Mouse (Mus musculus): ENCODE results near the gene Mrc1.

The Mrc1 gene

DNA sequence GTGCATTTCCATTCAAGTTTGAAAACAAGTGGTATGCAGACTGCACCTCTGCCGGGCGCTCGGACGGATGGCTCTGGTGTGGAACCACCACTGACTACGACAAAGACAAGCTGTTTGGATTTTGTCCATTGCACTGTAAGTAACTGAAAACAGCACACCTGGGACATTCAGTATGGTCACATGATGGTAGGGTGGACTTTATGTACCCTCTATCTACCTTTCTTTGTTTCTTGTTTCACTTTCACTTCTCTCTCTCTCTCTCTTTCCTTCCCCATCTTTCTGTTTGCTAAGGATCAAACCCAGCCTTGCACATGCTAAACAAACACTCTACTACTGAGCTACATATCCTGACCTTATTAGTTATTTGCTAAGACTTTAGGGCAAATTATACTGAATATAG lies 15.0 kb downstream of the Mrc1 start:
- no peak for DNase-seq (ENCODE audit: low read depth, low spot score)

DNA sequence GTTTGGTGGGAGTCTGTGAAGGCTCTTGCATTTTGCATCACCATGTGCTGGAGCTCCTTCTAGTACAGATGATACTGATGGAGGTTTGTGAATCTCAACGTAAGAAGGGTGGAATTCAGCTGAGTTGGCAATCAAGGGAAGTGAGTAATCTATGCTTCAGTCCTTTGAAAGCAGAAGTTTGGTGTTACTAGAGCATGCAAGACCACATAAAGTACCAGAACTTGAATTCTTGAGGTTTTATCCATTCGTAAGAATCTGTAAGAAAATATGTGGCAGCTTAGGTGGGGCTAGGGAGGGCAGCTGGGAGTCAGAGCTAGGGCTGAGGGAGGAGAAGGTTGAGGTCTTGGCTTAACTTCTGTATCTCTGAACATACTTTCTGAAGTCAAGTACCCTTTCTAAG lies 15.5 kb downstream of the Mrc1 start:
- DNase-seq (ENCODE audit: low read depth, low spot score): no peak

DNA sequence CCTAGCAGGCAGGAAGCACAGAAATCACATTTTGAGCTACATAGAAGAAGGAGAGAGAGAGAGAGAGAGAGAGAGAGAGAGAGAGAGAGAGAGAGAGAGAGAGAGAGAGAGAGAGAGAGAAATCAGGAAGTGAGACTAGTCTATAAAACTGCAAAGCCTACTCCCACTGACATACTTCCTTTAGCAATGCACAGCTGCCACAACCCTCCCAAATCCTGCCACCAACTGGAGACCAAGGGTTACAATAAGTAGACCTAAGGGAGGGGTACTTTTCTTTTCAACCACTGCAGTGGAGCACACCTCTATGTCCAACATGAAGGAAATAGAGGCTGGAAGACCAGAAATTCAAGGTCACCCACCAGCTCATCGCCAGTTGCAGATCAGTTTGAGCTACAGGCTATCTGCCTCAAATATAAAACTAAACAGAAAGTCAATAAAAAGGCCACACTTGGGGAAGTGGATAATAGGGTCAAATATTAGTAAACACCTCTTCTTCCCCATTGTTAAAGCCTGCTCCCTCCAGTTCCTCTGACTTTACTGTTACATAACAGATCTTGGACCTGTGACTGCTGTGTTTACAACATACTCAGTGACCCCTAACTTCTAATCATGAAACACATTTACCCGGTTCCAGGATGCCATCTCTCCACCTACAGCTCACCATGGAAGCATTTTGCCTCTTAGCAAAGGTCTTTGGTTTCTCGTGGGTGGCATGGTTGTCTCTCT lies 20.8 kb downstream of the Mrc1 start:
- no peak for DNase-seq (ENCODE audit: low read depth, low spot score)

DNA sequence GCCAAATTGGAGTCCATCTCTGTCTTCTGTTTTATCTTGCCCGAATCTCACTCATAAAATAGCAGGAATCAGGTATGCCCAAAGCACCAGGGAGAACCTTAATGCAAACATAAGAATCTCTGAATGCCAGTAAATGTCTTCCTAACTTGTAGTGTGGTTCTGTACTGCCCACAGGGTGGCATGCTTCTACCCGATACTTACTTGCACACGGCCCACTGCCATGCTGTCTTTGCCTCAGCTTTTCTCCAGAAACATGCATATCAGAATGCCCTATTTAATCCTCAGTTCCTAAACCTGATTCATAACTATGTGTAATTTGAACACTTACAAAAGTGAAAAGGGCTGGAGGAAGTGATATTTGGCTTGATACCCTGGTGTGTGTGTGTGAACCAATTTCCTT lies 22.7 kb downstream of the Mrc1 start:
- DNase-seq (ENCODE audit: low read depth, low spot score): no peak

DNA sequence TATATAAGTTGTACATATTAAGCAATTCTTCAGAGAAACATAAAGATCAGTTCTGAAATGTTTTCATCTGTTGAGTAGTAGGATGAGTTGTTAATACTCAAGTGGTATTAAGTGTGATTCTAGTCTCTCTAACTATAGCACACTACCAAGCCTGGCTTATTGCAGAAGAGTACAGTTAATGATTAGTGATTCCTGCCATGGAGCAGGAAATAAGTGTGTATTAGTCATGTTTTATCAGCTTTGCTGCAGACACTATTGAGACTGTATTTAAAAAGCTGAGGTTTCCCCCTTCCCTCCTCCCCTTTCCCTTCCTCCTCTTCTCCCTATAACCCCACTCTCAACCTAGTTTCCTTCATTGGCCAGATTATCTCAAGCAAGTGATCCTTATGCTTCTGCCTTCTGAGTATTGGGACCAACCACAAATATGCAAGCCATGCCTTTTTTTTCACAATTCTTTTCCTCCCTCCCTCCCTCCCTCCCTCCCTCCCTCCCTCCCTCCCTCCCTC lies 29.2 kb downstream of the Mrc1 start:
- DNase-seq (ENCODE audit: low read depth, low spot score): no peak

DNA sequence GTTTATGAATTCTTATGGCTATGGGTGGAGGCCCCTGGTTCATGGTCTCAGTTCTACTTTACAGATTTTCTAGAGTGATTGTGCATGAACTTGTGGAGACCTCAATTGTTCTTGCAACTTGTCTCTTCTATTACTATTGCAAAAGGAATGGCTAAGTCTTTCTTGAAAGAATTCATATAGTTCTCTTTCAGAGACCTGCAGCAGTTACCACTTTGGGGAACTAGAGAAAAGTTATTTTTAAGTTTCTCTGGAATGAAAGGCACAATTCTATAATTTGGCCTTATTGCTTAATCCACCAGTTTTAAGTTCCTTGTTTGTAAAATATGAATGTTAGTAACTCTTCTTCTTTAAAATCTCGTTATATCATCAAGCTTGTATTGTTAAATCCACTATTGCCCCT lies 32.9 kb downstream of the Mrc1 start:
- DNase-seq (ENCODE audit: low read depth, low spot score): no peak

DNA sequence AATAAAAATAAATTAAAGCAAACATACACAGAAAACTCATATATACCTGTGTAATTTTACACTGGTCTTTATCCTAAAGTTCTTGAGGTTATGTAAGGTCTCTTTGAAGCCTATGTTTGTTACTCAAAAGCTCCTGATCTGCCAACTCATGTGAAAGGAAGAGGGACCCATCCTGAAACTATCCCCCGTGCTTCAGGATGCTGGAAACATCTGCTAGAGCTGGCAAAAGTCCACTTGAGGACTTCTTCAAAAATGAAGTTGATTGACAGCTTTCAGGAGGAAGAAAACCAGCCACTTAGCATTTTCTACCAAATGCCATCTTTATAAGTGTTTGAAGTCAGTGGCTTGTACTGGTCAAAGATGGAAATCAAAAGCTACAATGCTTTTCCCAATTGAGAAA lies 40.0 kb downstream of the Mrc1 start:
- DNase-seq (ENCODE audit: low read depth, low spot score): no peak

DNA sequence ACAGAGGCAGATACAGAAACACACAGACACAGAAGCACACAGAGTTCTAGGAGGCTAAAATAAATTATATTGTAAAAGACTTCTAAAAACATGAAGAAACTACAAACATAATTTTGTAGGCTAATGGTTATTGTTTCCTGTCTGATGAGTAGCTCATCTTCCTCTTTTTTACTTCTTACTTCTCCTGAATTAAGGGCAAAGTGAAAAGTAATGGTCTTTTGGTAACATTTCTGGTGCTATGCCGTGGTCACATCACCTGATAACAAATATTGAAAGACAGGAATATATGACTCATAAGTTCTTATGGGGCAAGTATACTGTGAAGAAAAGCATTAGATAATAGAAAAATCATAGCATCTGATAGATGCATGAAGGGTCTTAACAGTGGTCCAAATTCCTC lies 42.9 kb downstream of the Mrc1 start:
- DNase-seq (ENCODE audit: low read depth, low spot score): no peak

DNA sequence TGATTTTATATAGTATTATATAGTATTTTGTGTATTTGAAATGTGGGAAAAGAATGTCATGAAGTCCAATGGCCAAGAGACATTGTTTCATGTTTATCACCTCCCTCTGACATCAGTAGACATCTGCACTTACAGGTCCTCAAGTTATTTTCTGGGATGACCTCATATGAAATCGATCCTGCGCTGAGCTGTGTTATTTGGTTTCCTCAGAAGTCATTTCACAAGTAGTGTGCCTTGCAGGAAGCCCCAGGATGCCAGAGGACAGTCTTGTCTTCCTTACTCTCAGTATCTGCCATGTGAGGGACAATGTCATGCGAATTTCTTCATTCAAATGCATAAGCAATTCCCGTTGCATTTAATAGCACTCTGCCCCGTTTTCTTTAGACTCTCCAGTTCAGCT lies 46.6 kb downstream of the Mrc1 start:
- no peak for DNase-seq (ENCODE audit: low read depth, low spot score)

DNA sequence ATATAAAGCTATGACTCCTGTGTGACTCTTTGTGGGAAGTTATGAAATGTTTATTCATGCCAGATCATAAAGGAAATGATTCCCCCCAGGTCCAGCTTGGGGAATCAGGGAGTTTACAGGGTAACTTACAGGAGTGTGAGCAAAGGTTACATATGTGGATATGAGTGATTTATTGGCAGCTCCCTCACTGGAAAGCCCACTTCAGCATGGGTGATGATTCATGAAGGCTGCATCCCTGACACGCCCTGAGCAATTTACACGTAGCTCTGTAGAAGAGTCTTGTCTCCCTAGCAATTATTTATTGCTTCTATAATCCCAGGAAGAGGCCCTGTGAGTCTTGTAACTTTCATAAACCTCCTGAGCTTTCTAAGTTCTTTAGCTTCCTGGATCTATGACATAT lies 50.1 kb downstream of the Mrc1 start:
- DNase-seq (ENCODE audit: low read depth, low spot score): no peak

DNA sequence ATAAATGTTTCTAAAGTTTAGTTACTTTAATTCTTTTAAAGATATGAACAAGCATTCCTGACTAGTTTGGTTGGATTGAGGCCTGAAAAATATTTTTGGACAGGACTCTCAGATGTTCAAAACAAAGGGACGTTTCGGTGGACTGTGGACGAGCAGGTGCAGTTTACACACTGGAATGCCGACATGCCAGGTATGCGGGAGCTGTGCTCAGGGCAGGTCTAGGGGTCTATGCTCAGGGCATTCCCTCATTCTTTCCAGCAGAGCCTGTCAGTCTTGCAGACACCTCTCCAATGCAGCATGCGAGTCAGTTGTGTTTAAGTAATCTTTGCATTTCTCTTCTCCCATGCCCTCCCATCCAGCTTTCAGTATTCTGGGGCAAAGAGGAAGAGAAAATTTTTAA lies 50.6 kb downstream of the Mrc1 start:
- no peak for DNase-seq (ENCODE audit: low read depth, low spot score)

DNA sequence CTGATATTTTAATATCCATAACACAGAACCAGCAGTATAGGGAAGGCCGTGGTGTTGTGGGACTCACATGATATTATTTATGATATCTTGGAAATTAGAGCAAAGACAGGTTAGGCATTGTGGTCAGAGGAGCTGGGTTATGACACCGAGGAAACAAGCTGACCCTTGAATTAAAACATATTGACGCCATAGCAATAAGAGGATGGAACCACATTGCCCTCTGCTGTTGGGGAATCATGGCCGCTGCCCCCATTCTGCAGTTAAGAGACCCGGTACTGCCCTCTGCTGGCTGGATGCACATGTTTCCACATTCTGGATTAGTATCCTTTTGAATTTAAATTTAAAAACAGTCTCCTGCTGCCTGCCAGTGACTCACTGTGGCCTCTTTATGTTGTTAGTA lies 66.1 kb downstream of the Mrc1 start:
- DNase-seq (ENCODE audit: low read depth, low spot score): peak; percentile 19

DNA sequence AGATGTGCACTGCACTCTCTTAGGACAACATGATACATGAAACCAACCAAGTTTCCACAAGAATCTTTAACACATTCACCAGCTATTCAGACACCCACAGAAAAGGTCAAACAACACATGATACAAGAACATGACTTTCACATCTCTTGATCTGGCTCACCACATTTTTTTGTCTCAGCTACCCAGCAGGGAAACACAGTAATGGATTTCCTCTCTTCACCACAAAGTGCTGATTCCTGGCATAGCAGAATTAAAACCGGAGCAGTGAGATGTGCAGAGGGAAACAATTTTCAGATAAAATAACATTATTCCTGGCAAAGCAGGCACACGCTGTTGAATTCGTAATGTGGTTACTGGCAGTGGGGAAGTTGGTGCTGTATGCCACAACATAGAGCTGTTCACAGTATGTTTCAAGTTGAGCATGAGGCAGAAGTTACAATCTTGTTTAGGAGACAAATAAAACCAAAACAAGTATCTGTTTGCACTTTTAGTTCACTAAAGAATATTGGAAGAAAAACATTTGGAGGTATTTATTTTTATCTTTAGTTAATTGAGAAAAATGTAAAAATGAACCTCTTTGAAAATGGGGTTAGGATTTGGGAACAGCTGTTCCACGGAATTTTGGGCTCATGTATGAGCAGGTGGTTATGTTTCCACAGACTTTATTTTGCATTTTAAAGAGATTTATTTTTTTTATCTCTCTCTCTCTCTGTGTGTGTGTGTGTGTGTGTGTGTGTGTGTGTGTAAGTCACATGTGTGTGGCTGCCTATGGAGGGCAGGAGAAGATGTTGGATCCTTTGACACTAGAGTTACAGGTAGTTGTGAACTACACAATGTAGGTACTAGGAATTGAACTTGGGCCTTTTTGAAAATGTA lies 83.6 kb downstream of the Mrc1 start:
- DNase-seq (ENCODE audit: low read depth, low spot score): no peak

DNA sequence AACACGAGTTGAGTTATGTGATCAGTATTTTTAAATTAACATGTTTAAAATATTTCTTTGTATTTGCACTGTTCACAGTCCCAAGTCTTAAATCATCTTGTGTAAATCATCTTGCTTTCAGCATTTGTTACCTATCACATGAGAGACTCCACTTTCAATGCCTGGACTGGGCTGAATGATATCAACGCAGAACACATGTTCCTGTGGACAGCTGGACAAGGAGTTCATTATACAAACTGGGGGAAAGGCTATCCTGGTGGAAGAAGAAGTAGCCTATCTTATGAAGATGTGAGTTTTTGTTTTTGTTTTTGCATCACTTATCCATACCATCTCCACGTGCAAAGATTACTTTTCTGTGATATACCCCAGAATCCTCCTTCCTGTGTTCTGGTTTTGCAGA lies 85.9 kb downstream of the Mrc1 start:
- DNase-seq (ENCODE audit: low read depth, low spot score): no peak

DNA sequence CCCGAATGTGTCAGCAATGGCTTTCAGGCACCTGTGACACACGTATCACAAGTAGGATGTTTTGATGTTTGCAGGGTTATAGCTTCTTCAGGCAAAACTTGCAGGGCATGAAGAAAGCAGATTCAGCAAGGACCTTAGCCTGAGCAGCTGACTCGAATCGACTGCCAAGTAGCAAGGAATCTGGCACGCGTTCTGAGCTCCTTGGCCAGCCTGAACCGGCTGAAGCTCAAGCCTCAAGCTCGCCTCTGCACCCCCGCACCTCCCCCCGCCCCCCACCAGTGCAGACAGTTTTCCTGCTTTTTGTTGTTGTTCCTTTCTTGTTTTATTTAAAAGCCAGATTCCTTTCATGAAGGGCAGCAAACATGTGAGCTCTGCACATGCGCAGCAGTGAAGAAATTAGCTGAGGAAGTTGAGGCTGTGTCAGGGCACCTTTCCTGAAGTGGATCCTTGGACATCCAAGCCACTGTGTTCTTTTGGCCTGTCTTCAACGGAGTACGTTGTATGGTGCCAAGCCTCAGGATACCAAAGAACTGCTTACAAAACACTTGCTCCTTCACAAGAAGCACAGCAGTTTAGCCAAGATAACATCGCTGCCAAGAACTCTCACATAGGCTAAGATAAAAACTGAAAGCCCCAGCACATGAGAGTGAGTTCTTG lies 112.6 kb downstream of the Mrc1 start:
- no peak for DNase-seq (ENCODE audit: low read depth, low spot score)

DNA sequence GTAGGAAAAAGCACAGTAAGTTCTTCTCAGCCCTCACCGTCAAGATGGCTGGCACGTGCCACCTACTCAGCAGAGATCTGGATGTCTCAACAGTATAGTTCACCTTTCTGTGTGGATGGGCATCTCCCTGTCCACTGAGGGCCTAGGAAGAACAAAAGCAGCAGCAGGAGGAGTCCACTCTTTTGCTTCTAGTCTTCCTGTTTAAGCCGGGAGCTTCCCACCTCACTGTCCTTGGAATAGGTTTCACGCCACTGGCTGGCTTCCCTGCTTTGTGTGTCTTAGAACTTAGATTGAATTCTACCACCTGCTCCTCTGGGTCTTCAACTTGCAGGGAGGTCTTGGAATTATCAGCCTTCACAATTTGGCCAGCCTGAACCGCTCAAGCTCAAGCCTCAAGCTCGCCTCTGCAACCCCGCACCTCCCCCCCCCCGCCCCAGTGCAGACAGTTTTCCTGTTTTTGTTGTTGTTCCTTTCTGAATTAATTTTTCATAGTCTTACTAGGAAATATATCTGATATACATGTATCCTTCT lies 113.2 kb downstream of the Mrc1 start:
- DNase-seq (ENCODE audit: low read depth, low spot score): no peak

Data from c-Kit-negative CD71-positive TER-119-positive erythroid progenitor cells, embryonic 14.5 days (primary cell).